36 mouse cellular contexts compared by ENCODE assay signal in genomic region chr3:98897606-98898005, GRCm38 (mm10). TPM values are rescaled to one million over a fixed set of nuclear protein-coding genes. Genes with fewer than 3 reads are reported as not detected.
"Had no signal": no experiment of that assay in that cellular context is flagged by ENCODE, and none has a peak within 500 bp of the region (broad histone marks: within the 10 kb centered on the region; RNA-seq: fewer than 3 reads in every experiment).

No protein-coding gene starts in this region.

- DNase-seq: heart, postnatal 10 days; heart, postnatal 14 days; heart, postnatal 36 days; heart, postnatal 4 days; kidney, adult 11 months; kidney, adult 18-20 months; kidney, postnatal 10 days; kidney, postnatal 14 days; kidney, postnatal 4 days; layer of hippocampus, adult 9-11 months; layer of hippocampus, postnatal 36 days had no signal

- H3K27ac ChIP-seq: heart, embryonic 10.5 days; heart, embryonic 13.5 days; heart, embryonic 15.5 days; hindbrain, embryonic 10.5 days; hindbrain, embryonic 12.5 days; hindbrain, embryonic 13.5 days; hindbrain, embryonic 14.5 days; hindbrain, embryonic 15.5 days; hindbrain, postnatal 0 days; intestine, embryonic 15.5 days; kidney, postnatal 0 days; layer of hippocampus, adult 2 months; left cerebral cortex, adult 2 months had no signal

- H3K4me3 ChIP-seq: heart, embryonic 10.5 days; heart, embryonic 12.5 days; heart, embryonic 13.5 days; heart, embryonic 15.5 days; hindbrain, embryonic 10.5 days; hindbrain, embryonic 12.5 days; hindbrain, embryonic 13.5 days; hindbrain, embryonic 15.5 days; intestine, embryonic 15.5 days; layer of hippocampus, adult 2 months; left cerebral cortex, adult 2 months had no signal

- ATAC-seq: hindbrain, embryonic 16.5 days; hindbrain, postnatal 0 days; inflammation-experienced regulatory T-cells, adult 6 months; intestine, embryonic 15.5 days; intestine, embryonic 16.5 days; intestine, postnatal 0 days had no signal

- H3K36me3 ChIP-seq: heart, embryonic 10.5 days; heart, embryonic 12.5 days; heart, embryonic 13.5 days; heart, embryonic 15.5 days; hindbrain, embryonic 10.5 days; hindbrain, embryonic 12.5 days; hindbrain, embryonic 13.5 days; hindbrain, embryonic 15.5 days; intestine, embryonic 15.5 days had no signal

- H3K4me2 ChIP-seq: heart, embryonic 11.5 days; heart, embryonic 12.5 days; heart, embryonic 13.5 days; heart, embryonic 15.5 days; hindbrain, embryonic 12.5 days; hindbrain, embryonic 13.5 days; hindbrain, embryonic 14.5 days; hindbrain, embryonic 15.5 days; intestine, embryonic 15.5 days had no signal

- H3K27me3 ChIP-seq: heart, embryonic 12.5 days; heart, embryonic 13.5 days; heart, embryonic 15.5 days; hindbrain, embryonic 12.5 days; hindbrain, embryonic 13.5 days; hindbrain, embryonic 15.5 days; intestine, embryonic 15.5 days had no signal

- H3K9me3 ChIP-seq: heart, embryonic 10.5 days; heart, embryonic 12.5 days; heart, embryonic 13.5 days; heart, embryonic 15.5 days; hindbrain, embryonic 10.5 days; hindbrain, embryonic 12.5 days; hindbrain, embryonic 13.5 days; hindbrain, embryonic 15.5 days; intestine, embryonic 15.5 days had no signal

- H3K9ac ChIP-seq: heart, embryonic 12.5 days; heart, embryonic 13.5 days; heart, embryonic 15.5 days; hindbrain, embryonic 12.5 days; hindbrain, embryonic 13.5 days; hindbrain, embryonic 14.5 days; hindbrain, embryonic 15.5 days; intestine, embryonic 15.5 days had no signal

- H3K4me1 ChIP-seq: heart, embryonic 10.5 days; heart, embryonic 12.5 days; heart, embryonic 13.5 days; heart, embryonic 15.5 days; hindbrain, embryonic 10.5 days; hindbrain, embryonic 12.5 days; hindbrain, embryonic 13.5 days; hindbrain, embryonic 15.5 days; intestine, embryonic 15.5 days had no signal

RNA-seq across cellular contexts. Expression of gene Hao2, which starts 4.6 kb away (rescaled TPM):
- polyA plus RNA-seq: heart, embryonic 14.5 days; heart, embryonic 15.5 days; heart, embryonic 16.5 days; heart, postnatal 0 days; hindbrain, embryonic 10.5 days; hindbrain, embryonic 11.5 days; hindbrain, embryonic 12.5 days; hindbrain, embryonic 13.5 days; hindbrain, embryonic 14.5 days; hindbrain, embryonic 16.5 days; hindbrain, postnatal 0 days; inflammation-experienced regulatory T-cells, adult 6 months had no signal

RNA-seq across cellular contexts. Expression of gene Hsd3b1, which starts 38.0 kb away (rescaled TPM):
- polyA plus RNA-seq: heart, embryonic 14.5 days; heart, postnatal 0 days; hindbrain, embryonic 14.5 days; hindbrain, embryonic 15.5 days; hindbrain, embryonic 16.5 days; hindbrain, postnatal 0 days; inflammation-experienced regulatory T-cells, adult 6 months; kidney, embryonic 14.5 days; large intestine, adult 2 months had no signal
